Mouse (Mus musculus): ENCODE measurements around the gene Tjp2. TPM values are rescaled to one million over a fixed set of nuclear protein-coding genes. Genes with fewer than 3 reads are reported as not detected.

The Tjp2 gene
- polyA plus RNA-seq, 1 experiment = 5.5 TPM

DNA sequence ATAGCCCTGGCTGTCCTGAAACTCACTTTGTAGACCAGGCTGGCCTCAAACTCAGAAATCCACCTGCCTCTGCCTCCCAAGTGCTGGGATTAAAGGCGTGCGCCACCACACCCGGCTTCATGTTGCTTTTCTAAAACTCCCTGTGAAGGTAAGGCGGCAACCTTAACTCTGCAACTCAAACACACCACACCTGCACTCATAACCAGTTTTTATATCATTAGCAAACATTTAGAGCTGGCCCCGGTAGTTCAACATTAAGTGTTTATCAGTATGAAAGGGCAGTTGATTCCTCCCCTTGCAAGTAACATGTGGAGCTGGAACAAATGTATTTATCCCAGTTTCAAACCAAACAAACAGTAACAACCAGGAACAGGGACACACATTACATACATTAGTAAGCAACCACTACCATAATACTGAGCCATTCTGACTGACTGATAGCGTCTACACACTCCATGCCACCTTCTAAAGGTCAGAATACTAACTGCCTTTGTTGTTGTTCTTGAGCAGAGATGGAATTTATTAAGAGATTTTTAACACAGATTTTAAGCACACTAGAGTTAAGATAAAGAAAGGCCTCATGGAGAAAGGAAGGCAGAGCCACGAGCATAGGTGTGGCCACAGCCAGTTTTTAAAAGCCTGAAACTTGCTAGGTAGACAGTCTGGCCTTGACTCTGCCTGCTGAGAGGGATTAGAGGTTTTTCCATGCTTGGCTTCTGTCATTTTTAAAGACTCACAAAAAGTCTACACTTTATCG, 101.1 kb downstream of the Tjp2 start:
- 96% methylated on average over 8 of the region's 8 CpGs for WGBS
- no peaks in the 10 kb centered on the region for H3K36me3 ChIP-seq (ENCODE audit: control insufficient read depth, insufficient read depth, low read length)

DNA sequence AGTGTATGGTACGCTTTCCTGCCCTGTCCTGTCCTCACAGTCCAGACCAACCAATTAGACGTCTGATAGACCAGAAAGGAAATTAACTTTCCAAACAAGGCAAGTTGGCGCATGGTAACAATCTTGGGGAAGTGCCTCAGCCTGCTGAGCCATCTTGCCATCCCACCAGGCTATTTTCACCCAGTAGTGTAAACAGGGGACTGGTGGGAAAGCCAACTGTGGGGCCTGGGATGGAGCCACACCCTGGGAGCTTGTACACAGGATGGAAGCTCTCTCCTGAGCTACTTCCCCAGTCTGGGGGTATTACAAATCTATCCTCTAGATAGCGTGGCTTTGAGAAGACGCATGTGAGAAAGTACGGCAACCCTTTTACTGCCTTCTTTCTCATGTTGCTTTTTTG, 101.7 kb downstream of the Tjp2 start:
- WGBS = 98% methylated on average over 6 of the region's 6 CpGs
- no peak for TF ChIP-seq POLR2A (IDR thresholded peaks at IDR 0.05; ENCODE audit: control insufficient read depth, extremely low read depth, insufficient read depth, low read length, poor library complexity)
- no peak for TF ChIP-seq CTCF (IDR thresholded peaks at IDR 0.05; ENCODE audit: borderline replicate concordance, control insufficient read depth, extremely low read depth, insufficient read depth, low read length, poor library complexity)
- no peak for DNase-seq
- H3K4me1 ChIP-seq (replicated peaks; ENCODE audit: control insufficient read depth, insufficient read depth, low read length) = no peaks in the 10 kb centered on the region
- H3K27me3 ChIP-seq (ENCODE audit: control insufficient read depth, insufficient read depth, low read length) = no peaks in the 10 kb centered on the region
- H3K27ac ChIP-seq (ENCODE audit: control insufficient read depth, insufficient read depth, low read length) = no peak overlapping the region
- no peaks in the 10 kb centered on the region for H3K36me3 ChIP-seq (ENCODE audit: control insufficient read depth, insufficient read depth, low read length)
- H3K4me3 ChIP-seq (ENCODE audit: control insufficient read depth, insufficient read depth, low read length) = no peak overlapping the region

More for the DNA sequence above, 101.1 kb downstream of the Tjp2 start:
- H3K27me3 ChIP-seq (ENCODE audit: control insufficient read depth, insufficient read depth, low read length) = no peaks in the 10 kb centered on the region
- TF ChIP-seq POLR2A (IDR thresholded peaks at IDR 0.05; ENCODE audit: control insufficient read depth, extremely low read depth, insufficient read depth, low read length, poor library complexity) = no peak
- TF ChIP-seq CTCF (IDR thresholded peaks at IDR 0.05; ENCODE audit: borderline replicate concordance, control insufficient read depth, extremely low read depth, insufficient read depth, low read length, poor library complexity) = no peak
- no peak for DNase-seq
- H3K4me1 ChIP-seq (replicated peaks; ENCODE audit: control insufficient read depth, insufficient read depth, low read length) = no peaks in the 10 kb centered on the region
- no peak overlapping the region for H3K27ac ChIP-seq (ENCODE audit: control insufficient read depth, insufficient read depth, low read length)
- H3K4me3 ChIP-seq (ENCODE audit: control insufficient read depth, insufficient read depth, low read length) = no peak overlapping the region

DNA sequence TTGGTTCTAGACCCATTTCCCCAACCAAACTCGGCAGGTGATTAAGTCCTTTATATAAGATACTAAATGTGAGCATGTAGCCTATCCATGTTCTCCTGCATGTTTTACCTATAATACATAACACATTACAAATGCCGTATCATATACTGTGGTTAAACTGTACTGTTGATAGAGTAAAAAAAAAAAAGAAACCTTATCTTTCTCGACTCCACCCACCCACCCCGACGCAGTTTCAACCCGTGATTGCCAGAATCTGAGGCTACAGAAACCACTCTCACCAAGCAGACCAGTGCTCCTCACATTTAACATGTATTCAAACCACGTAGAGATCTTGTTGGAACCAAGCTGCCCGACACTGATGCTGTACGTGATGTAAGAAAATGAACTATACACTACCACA, 102.2 kb downstream of the Tjp2 start:
- no peak for TF ChIP-seq CTCF (IDR thresholded peaks at IDR 0.05; ENCODE audit: borderline replicate concordance, control insufficient read depth, extremely low read depth, insufficient read depth, low read length, poor library complexity)
- TF ChIP-seq POLR2A (IDR thresholded peaks at IDR 0.05; ENCODE audit: control insufficient read depth, extremely low read depth, insufficient read depth, low read length, poor library complexity) = no peak
- WGBS = 94% methylated on average over 9 of the region's 9 CpGs
- Histone ChIP-seq H3K4me1 (replicated peaks; ENCODE audit: control insufficient read depth, insufficient read depth, low read length) (no peaks in the 10 kb centered on the region), H3K27ac (ENCODE audit: control insufficient read depth, insufficient read depth, low read length) (no peak overlapping the region), H3K36me3 (ENCODE audit: control insufficient read depth, insufficient read depth, low read length) (no peaks in the 10 kb centered on the region), H3K4me3 (ENCODE audit: control insufficient read depth, insufficient read depth, low read length) (no peak overlapping the region), H3K27me3 (ENCODE audit: control insufficient read depth, insufficient read depth, low read length) (no peaks in the 10 kb centered on the region)
- no peak for DNase-seq

DNA sequence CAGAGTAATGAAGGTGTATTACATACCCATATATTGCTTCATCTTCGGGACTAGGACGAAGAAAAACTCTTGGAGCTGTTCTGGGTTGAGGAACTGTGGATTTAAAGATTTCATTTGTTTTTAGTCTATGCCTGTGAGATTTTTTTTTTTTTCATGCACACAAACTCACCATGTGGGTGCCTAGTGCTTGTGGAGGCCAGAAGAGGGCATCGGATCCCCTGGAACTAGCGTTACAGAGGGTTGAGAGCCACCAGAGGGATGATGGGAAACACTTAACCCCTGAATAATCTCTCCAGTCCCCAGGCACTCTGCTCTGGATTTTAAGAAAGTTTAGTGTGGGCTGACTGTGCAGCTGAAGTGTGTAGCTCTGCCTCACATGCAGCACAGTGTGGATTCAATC, 104.0 kb downstream of the Tjp2 start:
- Histone ChIP-seq H3K4me1 (replicated peaks; ENCODE audit: control insufficient read depth, insufficient read depth, low read length) (no peaks in the 10 kb centered on the region), H3K27me3 (ENCODE audit: control insufficient read depth, insufficient read depth, low read length) (no peaks in the 10 kb centered on the region), H3K36me3 (ENCODE audit: control insufficient read depth, insufficient read depth, low read length) (no peaks in the 10 kb centered on the region), H3K27ac (ENCODE audit: control insufficient read depth, insufficient read depth, low read length) (no peak overlapping the region), H3K4me3 (ENCODE audit: control insufficient read depth, insufficient read depth, low read length) (no peak overlapping the region)
- no peak for DNase-seq
- 97% methylated on average over 4 of the region's 4 CpGs for WGBS
- no peak for TF ChIP-seq POLR2A (IDR thresholded peaks at IDR 0.05; ENCODE audit: control insufficient read depth, extremely low read depth, insufficient read depth, low read length, poor library complexity)
- no peak for TF ChIP-seq CTCF (IDR thresholded peaks at IDR 0.05; ENCODE audit: borderline replicate concordance, control insufficient read depth, extremely low read depth, insufficient read depth, low read length, poor library complexity)

DNA sequence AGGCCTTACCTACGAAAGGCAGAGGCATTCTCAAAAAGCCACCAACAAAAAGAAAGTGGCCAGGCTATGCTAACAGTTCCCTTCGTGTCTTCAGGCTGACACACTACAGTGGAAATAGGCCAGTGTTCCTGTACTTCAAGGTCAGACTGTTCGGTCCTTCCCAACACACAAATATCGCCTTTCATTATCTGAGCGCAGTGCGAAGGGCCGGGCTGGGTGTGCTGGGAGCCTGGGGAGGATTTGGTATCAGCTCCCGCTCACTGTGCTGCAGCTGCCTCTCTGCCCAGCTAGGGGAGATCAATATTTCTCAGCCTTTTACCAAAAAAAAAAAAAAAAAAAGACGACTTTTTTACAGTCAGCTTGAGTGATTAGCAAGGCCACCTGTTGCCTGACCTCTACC, 106.1 kb downstream of the Tjp2 start:
- TF ChIP-seq CTCF (IDR thresholded peaks at IDR 0.05; ENCODE audit: borderline replicate concordance, control insufficient read depth, extremely low read depth, insufficient read depth, low read length, poor library complexity) (no peak), POLR2A (IDR thresholded peaks at IDR 0.05; ENCODE audit: control insufficient read depth, extremely low read depth, insufficient read depth, low read length, poor library complexity) (no peak)
- 90% methylated on average over 9 of the region's 9 CpGs for WGBS
- no peak overlapping the region for H3K4me3 ChIP-seq (ENCODE audit: control insufficient read depth, insufficient read depth, low read length)
- H3K27me3 ChIP-seq (ENCODE audit: control insufficient read depth, insufficient read depth, low read length) = no peaks in the 10 kb centered on the region
- H3K27ac ChIP-seq (ENCODE audit: control insufficient read depth, insufficient read depth, low read length) = no peak overlapping the region
- DNase-seq = no peak
- no peaks in the 10 kb centered on the region for H3K4me1 ChIP-seq (replicated peaks; ENCODE audit: control insufficient read depth, insufficient read depth, low read length)
- H3K36me3 ChIP-seq (ENCODE audit: control insufficient read depth, insufficient read depth, low read length) = no peaks in the 10 kb centered on the region

DNA sequence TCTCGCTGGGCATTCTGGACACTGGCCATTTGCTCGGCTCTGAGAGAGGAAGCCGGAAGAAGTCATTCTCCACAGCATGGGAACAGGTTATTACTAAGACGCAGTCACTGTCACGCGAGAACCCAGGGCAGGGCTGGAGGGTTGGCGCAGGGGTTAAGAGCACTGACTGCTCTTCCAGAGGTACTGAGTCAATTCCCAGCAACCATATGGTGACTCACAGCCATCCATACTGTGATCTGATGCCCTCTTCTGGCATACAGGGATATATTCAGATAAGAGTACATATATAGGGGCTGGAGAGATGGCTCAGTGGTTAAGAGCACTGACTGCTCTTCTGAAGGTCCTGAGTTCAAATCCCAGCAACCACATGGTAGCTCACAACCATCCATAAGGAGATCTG, 113.2 kb downstream of the Tjp2 start:
- DNase-seq = no peak
- no peaks in the 10 kb centered on the region for H3K36me3 ChIP-seq (ENCODE audit: control insufficient read depth, insufficient read depth, low read length)
- no peaks in the 10 kb centered on the region for H3K27me3 ChIP-seq (ENCODE audit: control insufficient read depth, insufficient read depth, low read length)
- no peaks in the 10 kb centered on the region for H3K4me1 ChIP-seq (replicated peaks; ENCODE audit: control insufficient read depth, insufficient read depth, low read length)
- TF ChIP-seq POLR2A (IDR thresholded peaks at IDR 0.05; ENCODE audit: control insufficient read depth, extremely low read depth, insufficient read depth, low read length, poor library complexity) = no peak
- no peak overlapping the region for H3K4me3 ChIP-seq (ENCODE audit: control insufficient read depth, insufficient read depth, low read length)
- WGBS = 99% methylated on average over 7 of the region's 7 CpGs
- H3K27ac ChIP-seq (ENCODE audit: control insufficient read depth, insufficient read depth, low read length) = no peak overlapping the region

DNA sequence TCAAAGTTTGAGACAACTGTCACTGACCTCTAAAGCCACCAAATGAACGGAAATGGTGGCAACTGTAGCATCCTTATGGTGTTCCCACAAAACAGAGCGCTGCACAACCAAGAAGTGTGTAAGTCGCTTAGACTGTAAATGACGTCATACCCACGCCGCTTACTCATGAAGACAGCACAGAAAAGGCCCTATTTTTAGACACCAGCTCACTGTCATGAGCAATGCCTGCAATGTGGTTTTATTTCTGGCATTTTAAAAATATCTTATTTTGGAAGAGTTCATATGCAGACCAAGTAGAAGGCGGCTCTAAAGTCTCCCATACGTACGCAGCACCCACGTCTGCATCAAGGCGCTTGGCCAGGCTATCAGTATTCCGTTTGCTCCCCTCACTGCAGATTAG, 117.1 kb downstream of the Tjp2 start:
- 91% methylated on average over 12 of the region's 12 CpGs for WGBS
- H3K4me3 ChIP-seq (ENCODE audit: control insufficient read depth, insufficient read depth, low read length) = no peak overlapping the region
- no peak overlapping the region for H3K27ac ChIP-seq (ENCODE audit: control insufficient read depth, insufficient read depth, low read length)
- H3K36me3 ChIP-seq (ENCODE audit: control insufficient read depth, insufficient read depth, low read length) = no peaks in the 10 kb centered on the region
- no peaks in the 10 kb centered on the region for H3K4me1 ChIP-seq (replicated peaks; ENCODE audit: control insufficient read depth, insufficient read depth, low read length)
- no peak for DNase-seq
- TF ChIP-seq CTCF (IDR thresholded peaks at IDR 0.05; ENCODE audit: borderline replicate concordance, control insufficient read depth, extremely low read depth, insufficient read depth, low read length, poor library complexity) = no peak
- TF ChIP-seq POLR2A (IDR thresholded peaks at IDR 0.05; ENCODE audit: control insufficient read depth, extremely low read depth, insufficient read depth, low read length, poor library complexity) = no peak
- H3K27me3 ChIP-seq (ENCODE audit: control insufficient read depth, insufficient read depth, low read length) = no peaks in the 10 kb centered on the region

Data from thymus, adult 2 months (tissue).